Mouse (Mus musculus): ENCODE results near the gene Akt1.

Gene Akt1

GRCm38 (mm10) chr12:112604022-112604421 lies 70.7 kb downstream of the Akt1 start:
- in situ Hi-C loops (cut with MboI, MseI): no loop called here

Measured in T-helper 17 cell (primary cell).